Mouse (Mus musculus): ENCODE measurements at regions not wholly inside any gene's neighbourhood (a gene's known extent, or its start where the extent isn't known, plus 50 kb on each side); places are given as distances from the start of the nearest gene placed in this dataset.

DNA sequence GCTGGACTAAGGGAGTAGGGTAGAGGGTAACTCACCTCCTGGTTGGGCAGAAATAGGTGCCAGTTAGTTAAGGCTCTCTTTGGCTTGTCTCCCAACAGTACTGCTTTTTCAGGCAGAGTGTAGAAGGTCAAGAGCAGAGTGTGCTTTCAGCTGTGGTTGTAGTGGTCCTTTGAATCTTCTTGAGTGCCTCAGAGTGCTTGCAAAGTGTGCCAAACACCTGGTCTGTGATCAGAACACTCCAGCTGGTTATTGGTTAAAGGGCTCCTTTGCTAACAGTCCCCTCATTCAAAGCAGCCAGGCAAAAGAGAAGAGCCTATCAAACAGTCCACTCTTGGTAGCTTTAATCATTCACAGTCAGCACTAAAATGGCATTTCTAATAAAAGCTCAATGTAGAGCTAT is 56.1 kb upstream of the Grm3 start:
- no peaks in the 10 kb centered on the region for H3K36me3 ChIP-seq (ENCODE audit: control insufficient read depth in 1 of 2, insufficient read depth in 2 of 2, low read length in 2 of 2)
- H3K27ac ChIP-seq (ENCODE audit: control insufficient read depth, low read depth, low read length): no peak overlapping the region
- H3K4me1 ChIP-seq (ENCODE audit: control insufficient read depth in 1 of 2, insufficient read depth in 2 of 2, low read length in 2 of 2): no peaks in the 10 kb centered on the region
- TF ChIP-seq ZKSCAN1 (IDR thresholded peaks at IDR 0.05; ENCODE audit: low read depth, low read length) (no peak), HCFC1 (IDR thresholded peaks at IDR 0.05; ENCODE audit: low read depth, low read length) (no peak), MAX (IDR thresholded peaks at IDR 0.05; ENCODE audit: low read length) (no peak), BHLHE40 (IDR thresholded peaks at IDR 0.05; ENCODE audit: borderline replicate concordance, low read depth, low read length) (no peak), KAT2A (conservative IDR thresholded peaks at IDR 0.05; ENCODE audit: low read depth, low read length) (no peak), TBP (IDR thresholded peaks at IDR 0.05; ENCODE audit: low read depth, low read length) (no peak), MYB (IDR thresholded peaks at IDR 0.05; ENCODE audit: low read depth, low read length) (no peak), ZC3H11A (IDR thresholded peaks at IDR 0.05; ENCODE audit: low read depth, low read length) (no peak), MXI1 (IDR thresholded peaks at IDR 0.05; ENCODE audit: low read depth, low read length) (no peak), CTCF (IDR thresholded peaks at IDR 0.05 in 2 of 3, conservative IDR thresholded peaks at IDR 0.05 in 1 of 3; ENCODE audit: control insufficient read depth in 1 of 3, insufficient read depth in 1 of 3, low read depth in 2 of 3, low read length in 3 of 3, poor library complexity in 1 of 3, severe bottlenecking in 1 of 3) (no peak)
- H3K9ac ChIP-seq (ENCODE audit: control insufficient read depth, low read depth, low read length, poor library complexity, severe bottlenecking): no peak overlapping the region
- H3K9me3 ChIP-seq (replicated peaks; ENCODE audit: insufficient read depth, low read length): no peaks in the 10 kb centered on the region
- no peaks in the 10 kb centered on the region for H3K27me3 ChIP-seq (ENCODE audit: control insufficient read depth in 1 of 2, insufficient read depth in 2 of 2, low read length in 2 of 2)
- DNase-seq (ENCODE audit: low read depth, low spot score): no peak
- H3K79me2 ChIP-seq (ENCODE audit: control insufficient read depth, insufficient read depth, low read length, poor library complexity): no peaks in the 10 kb centered on the region
- no peak overlapping the region for H3K4me3 ChIP-seq (ENCODE audit: control insufficient read depth in 1 of 2, insufficient read depth in 1 of 2, low read depth in 2 of 2, low read length in 2 of 2)

All from MEL (cell line).